Mouse (Mus musculus) natural killer cell, adult 2 months (primary cell): ENCODE measurements around the gene Twnk.

Experiments used
- DNase-seq, 2 experiments: peaks; one replicate each; pipeline ENCODE4 v3.0.0; 2022; ENCODE audit warnings: low spot score in 2 of 2

The Twnk gene

GRCm38 (mm10) chr19:45002301-45002700 lies 3.2 kb upstream of the Twnk start:
- DNase-seq, result no peak

- DNase-seq, result no peak
Observed at GRCm38 (mm10) chr19:45003740-45004516, 1.5 kb upstream of the Twnk start.

GRCm38 (mm10) chr19:45005957-45006712 lies 672 bp downstream of the Twnk start, which contains the start of gene Mrpl43:
Gene Mrpl43 (minus strand): TSS chr19:45006442.
- DNase-seq, result peak; percentile 97 to 98

GRCm38 (mm10) chr19:45007021-45007420 lies 1.6 kb downstream of the Twnk start:
- no peak for DNase-seq

GRCm38 (mm10) chr19:45007425-45008191 lies 2.1 kb downstream of the Twnk start:
- no peak for DNase-seq

GRCm38 (mm10) chr19:45010646-45011045 lies 5.2 kb downstream of the Twnk start:
- DNase-seq, result no peak

GRCm38 (mm10) chr19:45012219-45012618 lies 6.8 kb downstream of the Twnk start:
- DNase-seq, result no peak

GRCm38 (mm10) chr19:45012636-45013035 lies 7.2 kb downstream of the Twnk start:
- no peak for DNase-seq

GRCm38 (mm10) chr19:45013581-45014225 lies 8.2 kb downstream of the Twnk start:
- DNase-seq, result no peak

GRCm38 (mm10) chr19:45014335-45014971 lies 9.0 kb downstream of the Twnk start, which contains the start of gene Lzts2:
Gene Lzts2 (plus strand): TSS chr19:45014414.
- DNase-seq, result no peak

GRCm38 (mm10) chr19:45014981-45015402 lies 9.5 kb downstream of the Twnk start:
- no peak for DNase-seq

- peak; percentile 34 to 63 for DNase-seq
Observed at GRCm38 (mm10) chr19:45015518-45016281, 10.2 kb downstream of the Twnk start.

- no peak for DNase-seq
Observed at GRCm38 (mm10) chr19:45016341-45017215, 11.1 kb downstream of the Twnk start.

- DNase-seq, result no peak
Observed at GRCm38 (mm10) chr19:45017216-45017771, 11.8 kb downstream of the Twnk start.

- DNase-seq, result peak in 1 of 2 experiments; percentile 42
Observed at GRCm38 (mm10) chr19:45017909-45018308, 12.4 kb downstream of the Twnk start.

- DNase-seq, result no peak
Observed at GRCm38 (mm10) chr19:45018351-45018831, 12.9 kb downstream of the Twnk start.

GRCm38 (mm10) chr19:45020348-45020747 lies 14.9 kb downstream of the Twnk start:
- no peak for DNase-seq

- DNase-seq, result no peak
Observed at GRCm38 (mm10) chr19:45021362-45021761, 15.9 kb downstream of the Twnk start.

- no peak for DNase-seq
Observed at GRCm38 (mm10) chr19:45023993-45024392, 18.5 kb downstream of the Twnk start.
